Mouse (Mus musculus): ENCODE measurements around the gene Scamp3.
A peak's percentile ranks its signal among the peaks of the same experiment; 100 is the strongest.

The Scamp3 gene

GRCm38 (mm10) chr3:89227307-89228179 is 50.3 kb downstream of the Scamp3 start:
- peak; percentile 86 for DNase-seq

GRCm38 (mm10) chr3:89228180-89228549 is 50.9 kb downstream of the Scamp3 start:
- peak; percentile 93 for DNase-seq

DNA sequence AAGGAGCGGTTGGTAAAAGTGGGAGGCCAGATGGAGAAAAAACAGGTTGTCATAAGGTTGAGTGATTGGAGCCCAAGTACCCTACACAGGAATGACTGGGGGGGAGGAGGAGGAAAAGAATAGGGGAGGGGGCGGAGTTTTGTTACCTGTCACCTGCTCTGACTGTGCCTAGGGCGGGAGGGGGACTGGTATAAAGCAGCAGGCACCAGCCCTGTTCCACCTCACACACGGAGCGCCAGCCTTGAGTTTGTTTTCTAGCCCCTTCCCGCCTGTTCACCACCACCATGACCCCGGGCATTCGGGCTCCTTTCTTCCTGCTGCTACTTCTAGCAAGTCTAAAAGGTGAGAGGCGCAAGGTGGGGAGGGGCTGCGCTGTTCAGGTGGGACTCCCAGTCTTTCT is 51.6 kb downstream of the Scamp3 start, which contains the start of gene Muc1:
TSS of gene Muc1 (plus strand) at position 222 of the 400 bp plus-strand sequence.
- no peak for DNase-seq

GRCm38 (mm10) chr3:89229276-89229675 is 52.0 kb downstream of the Scamp3 start:
- DNase-seq: no peak

DNA sequence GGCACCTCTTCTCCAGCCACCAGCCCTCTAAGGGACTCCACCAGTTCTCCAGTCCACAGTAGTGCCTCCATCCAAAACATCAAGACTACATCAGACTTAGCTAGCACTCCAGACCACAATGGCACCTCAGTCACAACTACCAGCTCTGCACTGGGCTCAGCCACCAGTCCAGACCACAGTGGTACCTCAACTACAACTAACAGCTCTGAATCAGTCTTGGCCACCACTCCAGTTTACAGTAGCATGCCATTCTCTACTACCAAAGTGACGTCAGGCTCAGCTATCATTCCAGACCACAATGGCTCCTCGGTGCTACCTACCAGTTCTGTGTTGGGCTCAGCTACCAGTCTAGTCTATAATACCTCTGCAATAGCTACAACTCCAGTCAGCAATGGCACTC is 53.3 kb downstream of the Scamp3 start:
- no peak for DNase-seq

GRCm38 (mm10) chr3:89231345-89231744 is 54.1 kb downstream of the Scamp3 start:
- no peak for DNase-seq

DNA sequence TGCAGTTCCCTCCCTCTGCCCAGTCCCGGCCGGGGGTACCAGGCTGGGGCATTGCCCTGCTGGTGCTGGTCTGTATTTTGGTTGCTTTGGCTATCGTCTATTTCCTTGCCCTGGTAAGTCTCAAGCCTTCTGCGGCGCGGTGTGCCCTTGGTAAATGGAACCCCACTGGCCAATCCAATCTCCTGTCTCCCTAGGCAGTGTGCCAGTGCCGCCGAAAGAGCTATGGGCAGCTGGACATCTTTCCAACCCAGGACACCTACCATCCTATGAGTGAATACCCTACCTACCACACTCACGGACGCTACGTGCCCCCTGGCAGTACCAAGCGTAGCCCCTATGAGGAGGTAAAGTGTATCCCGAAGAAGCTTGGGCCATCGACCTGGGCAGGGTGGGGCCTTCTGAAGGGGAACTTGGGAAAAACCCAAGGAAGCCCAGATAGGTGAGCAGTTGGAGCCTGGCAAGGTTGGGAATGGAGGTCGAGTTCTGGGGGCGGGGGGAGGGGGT is 54.6 kb downstream of the Scamp3 start:
- DNase-seq: no peak

Measured in kidney, adult 18-20 months (tissue).